Comparison of ENCODE assay signal across 17 mouse cellular contexts in the genomic region with DNA sequence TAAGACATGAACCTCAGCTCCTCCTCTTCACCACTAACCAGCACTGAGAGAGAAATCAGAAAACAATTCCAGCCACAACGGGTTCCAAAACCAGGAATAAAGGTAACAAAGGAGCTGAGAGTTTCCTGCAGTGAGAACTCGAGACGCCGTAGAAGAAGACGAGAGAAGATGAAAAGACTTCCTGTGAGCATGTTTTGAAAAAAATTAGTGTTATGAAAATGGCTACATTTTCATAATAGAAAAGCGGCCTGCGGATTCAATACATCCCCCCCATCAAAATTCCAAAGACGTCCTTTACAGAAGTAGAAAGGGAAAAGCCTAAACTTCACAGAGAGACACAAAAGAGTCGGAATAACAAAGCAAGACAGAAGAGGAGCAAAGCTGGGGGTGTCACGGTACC.
"Had no signal": no experiment of that assay in that cellular context is flagged by ENCODE, and none has a peak within 500 bp of the region (broad histone marks: within the 10 kb centered on the region; RNA-seq: fewer than 3 reads in every experiment).

No protein-coding gene starts in this region.

- H3K9ac ChIP-seq: neural tube, embryonic 12.5 days; neural tube, embryonic 13.5 days; neural tube, embryonic 15.5 days; stomach, embryonic 15.5 days had no signal

- H3K4me1 ChIP-seq: neural tube, embryonic 12.5 days; stomach, embryonic 15.5 days had no signal

- H3K27ac ChIP-seq: neural tube, embryonic 12.5 days; neural tube, embryonic 13.5 days; neural tube, embryonic 15.5 days; stomach, embryonic 15.5 days; stomach, postnatal 0 days had no signal

- H3K9me3 ChIP-seq: neural tube, embryonic 12.5 days; neural tube, embryonic 13.5 days; neural tube, embryonic 15.5 days; stomach, embryonic 15.5 days had no signal

- DNase-seq: retina, postnatal 1 day; right cerebral cortex, adult 18-20 months; right cerebral cortex, postnatal 14 days; right cerebral cortex, postnatal 25 days; right cerebral cortex, postnatal 4 days; spleen, adult 18-20 months; thymus, adult 18-20 months; thymus, adult 2 months; thymus, postnatal 14 days; thymus, postnatal 25 days; thymus, postnatal 36 days; thymus, postnatal 4 days had no signal

- H3K4me2 ChIP-seq: neural tube, embryonic 12.5 days; neural tube, embryonic 13.5 days; neural tube, embryonic 15.5 days; stomach, embryonic 15.5 days had no signal

- H3K27me3 ChIP-seq: neural tube, embryonic 12.5 days; neural tube, embryonic 13.5 days; neural tube, embryonic 15.5 days; stomach, embryonic 15.5 days had no signal

- H3K36me3 ChIP-seq: neural tube, embryonic 12.5 days; neural tube, embryonic 13.5 days; neural tube, embryonic 15.5 days; stomach, embryonic 15.5 days had no signal

- H3K4me3 ChIP-seq: neural tube, embryonic 12.5 days; neural tube, embryonic 13.5 days; neural tube, embryonic 15.5 days; stomach, embryonic 15.5 days had no signal
